Mouse (Mus musculus): Measurements from ENCODE around the gene Hcn2.
"Not testable (repeated sequence)": the region's sequence is repeated elsewhere in the genome, so short reads cannot be mapped to it uniquely, and the experiment has no call there.

Gene Hcn2

GRCm38 (mm10) chr10:79740863-79741262 is 24.4 kb downstream of the Hcn2 start:
- in situ Hi-C loops (cut with MboI, MseI): no loop called here

- in situ Hi-C loops (cut with MboI, MseI): no loop called here
Measured at GRCm38 (mm10) chr10:79743161-79743560, 26.7 kb downstream of the Hcn2 start.

- in situ Hi-C loops (cut with MboI, MseI): no loop called here
Measured at GRCm38 (mm10) chr10:79743650-79744365, 27.4 kb downstream of the Hcn2 start.

GRCm38 (mm10) chr10:79745411-79745810 is 29.0 kb downstream of the Hcn2 start:
- in situ Hi-C loops (cut with MboI, MseI): no loop called here

- in situ Hi-C loops (cut with MboI, MseI): no loop called here
Measured at GRCm38 (mm10) chr10:79745898-79746773, 29.7 kb downstream of the Hcn2 start, which contains the start of gene Polrmt. TSS of gene Polrmt (minus strand) at chr10:79746581.

- in situ Hi-C loops (cut with MboI, MseI): no loop called here
Measured at GRCm38 (mm10) chr10:79746774-79747151, 30.3 kb downstream of the Hcn2 start.

- in situ Hi-C loops (cut with MboI, MseI): no loop called here
Measured at GRCm38 (mm10) chr10:79748496-79748895, 32.1 kb downstream of the Hcn2 start.

- in situ Hi-C loops (cut with MboI, MseI): no loop called here
Measured at GRCm38 (mm10) chr10:79754856-79755516, 38.6 kb downstream of the Hcn2 start, which contains the start of gene Fgf22. TSS of gene Fgf22 (plus strand) at chr10:79755076.

GRCm38 (mm10) chr10:79755854-79756253 is 39.4 kb downstream of the Hcn2 start:
- in situ Hi-C loops (cut with MboI, MseI): no loop called here

GRCm38 (mm10) chr10:79756660-79757059 is 40.2 kb downstream of the Hcn2 start:
- in situ Hi-C loops (cut with MboI, MseI): no loop called here

- in situ Hi-C loops (cut with MboI, MseI): not testable (repeated sequence)
Measured at GRCm38 (mm10) chr10:79759675-79760074, 43.2 kb downstream of the Hcn2 start.

- in situ Hi-C loops (cut with MboI, MseI): no loop called here
Measured at GRCm38 (mm10) chr10:79760603-79761143, 44.2 kb downstream of the Hcn2 start.

GRCm38 (mm10) chr10:79762875-79763274 is 46.4 kb downstream of the Hcn2 start:
- in situ Hi-C loops (cut with MboI, MseI): no loop called here

GRCm38 (mm10) chr10:79764234-79764633 is 47.8 kb downstream of the Hcn2 start:
- in situ Hi-C loops (cut with MboI, MseI): no loop called here

GRCm38 (mm10) chr10:79765228-79765745 is 48.9 kb downstream of the Hcn2 start:
- in situ Hi-C loops (cut with MboI, MseI): no loop called here

- in situ Hi-C loops (cut with MboI, MseI): no loop called here
Measured at GRCm38 (mm10) chr10:79766001-79766507, 49.6 kb downstream of the Hcn2 start.

GRCm38 (mm10) chr10:79766508-79767325 is 50.3 kb downstream of the Hcn2 start, which contains the start of gene Rnf126:
TSS of gene Rnf126 (minus strand) at chr10:79766952.
- in situ Hi-C loops (cut with MboI, MseI): no loop called here

- in situ Hi-C loops (cut with MboI, MseI): no loop called here
Measured at GRCm38 (mm10) chr10:79767372-79768244, 51.2 kb downstream of the Hcn2 start.

- in situ Hi-C loops (cut with MboI, MseI): no loop called here
Measured at GRCm38 (mm10) chr10:79768400-79768799, 52.0 kb downstream of the Hcn2 start.
